Mouse (Mus musculus) forebrain, embryonic 10.5 days (tissue): ENCODE results near the gene Zfp449. TPM values are rescaled to one million over a fixed set of nuclear protein-coding genes. Genes with fewer than 3 reads are reported as not detected.

Experiments used
- DNase-seq: peaks from one replicate; pipeline ENCODE4 v3.0.0-alpha.2; 2017; ENCODE audit warnings: low spot score; ENCODE audit errors: extremely low spot score
- H3K27ac ChIP-seq: fragments of 300-500 bp; sonication (generic); 2 replicates; pipeline ENCODE4 v1.5.1; 2016; ENCODE audit warnings: mild to moderate bottlenecking
- H3K27me3 ChIP-seq: fragments of 300-500 bp; sonication (generic); 2 replicates; pipeline ENCODE4 v1.6.1; 2016; ENCODE audit warnings: mild to moderate bottlenecking; ENCODE audit not compliant: poor library complexity, severe bottlenecking
- H3K36me3 ChIP-seq: fragments of 300-500 bp; sonication (generic); replicated peaks from 2 replicates; pipeline ENCODE4 v1.6.1; 2016; ENCODE audit warnings: mild to moderate bottlenecking, moderate library complexity
- H3K4me1 ChIP-seq: fragments of 300-500 bp; sonication (generic); 2 replicates; pipeline ENCODE4 v1.6.1; 2016
- H3K4me3 ChIP-seq: fragments of 300-500 bp; sonication (generic); 2 replicates; pipeline ENCODE4 v1.5.1; 2016; ENCODE audit warnings: mild to moderate bottlenecking, moderate library complexity
- H3K9me3 ChIP-seq: fragments of 300-500 bp; sonication (generic); 2 replicates; pipeline ENCODE4 v1.6.1; 2016; ENCODE audit warnings: mild to moderate bottlenecking, moderate library complexity
- WGBS: fragments of 180-500 bp; shearing (Covaris S2); methylation state at CpG from one replicate; pipeline ENCODE4 v1.1.7; 2016; 5-methylcytosine and 5-hydroxymethylcytosine counted together
- polyA plus RNA-seq: library from polyadenylated mRNA; unstranded; fragments of >200 nt; fragmentation: Nextera tagmentation; extraction: Ambion mirVana; gene quantifications from 2 replicates; pipeline ENCODE4 v1.2.1, GENCODE M21; 2016

Zfp449 gene
- polyA plus RNA-seq, 1 experiment from 2014 or later, result 5.1 TPM

DNA sequence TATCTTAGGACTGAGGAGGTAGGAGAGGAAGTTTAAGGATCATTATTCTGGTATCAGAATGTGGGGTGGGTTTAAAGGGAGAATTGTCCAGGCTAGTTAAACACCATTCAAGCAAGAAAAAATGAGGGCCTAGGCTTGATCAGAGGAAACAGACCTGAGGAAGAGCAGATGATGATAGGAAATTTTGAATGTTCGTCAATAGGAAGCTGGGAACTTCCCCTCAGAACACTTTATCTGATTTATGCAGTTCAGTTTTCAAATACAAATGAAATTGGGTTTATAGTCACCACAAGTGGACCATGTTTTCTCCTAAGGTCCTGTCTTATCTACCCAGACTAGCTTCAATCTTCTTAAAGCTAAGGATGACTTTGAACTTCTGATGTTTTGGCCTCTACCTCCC, 59.3 kb downstream of the Zfp449 start:
- no peak overlapping the region for H3K27ac ChIP-seq
- H3K27me3 ChIP-seq, result no peaks in the 10 kb centered on the region
- no peak for DNase-seq
- H3K9me3 ChIP-seq, result no peaks in the 10 kb centered on the region
- peaks cover 13% of the 10 kb centered on the region; the same call in 1 of the 2 replicates for H3K4me1 ChIP-seq
- no peak overlapping the region for H3K4me3 ChIP-seq
- H3K36me3 ChIP-seq, result no peaks in the 10 kb centered on the region
- WGBS, result 84% methylated on average over 1 of the region's 1 CpGs

DNA sequence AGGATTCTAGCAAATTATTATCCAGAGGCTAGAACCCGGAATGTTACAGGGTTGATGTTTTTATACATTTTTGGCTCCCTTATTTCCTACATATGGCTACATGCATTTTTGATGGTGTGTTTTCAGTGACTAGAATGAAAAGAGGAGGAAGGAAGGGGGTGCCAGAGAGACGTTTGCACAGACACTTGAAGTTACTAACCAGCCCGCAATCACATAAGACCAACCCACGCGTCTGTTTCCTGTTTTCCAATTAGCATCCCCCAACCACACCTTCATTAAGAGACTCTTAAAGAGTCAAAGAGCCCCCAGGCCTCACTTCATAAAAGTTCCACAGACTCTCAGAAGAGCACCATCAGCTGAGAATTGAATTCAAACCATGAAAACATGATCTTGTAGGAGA, 59.9 kb downstream of the Zfp449 start:
- 63% methylated on average over 5 of the region's 5 CpGs for WGBS
- H3K27me3 ChIP-seq, result no peaks in the 10 kb centered on the region
- H3K4me3 ChIP-seq, result no peak overlapping the region
- H3K9me3 ChIP-seq, result no peaks in the 10 kb centered on the region
- no peaks in the 10 kb centered on the region for H3K36me3 ChIP-seq
- DNase-seq, result no peak
- H3K4me1 ChIP-seq, result peaks cover 13% of the 10 kb centered on the region; the same call in 1 of the 2 replicates
- no peak overlapping the region for H3K27ac ChIP-seq

Other genes with a start within 250 kb of the Zfp449 start
- 0.64 TPM in 1 of 2 replicates, not detected in the other for gene 3830403N18Rik, start 209.8 kb upstream of the Zfp449 start, polyA plus RNA-seq
- not detected in 2 replicates for gene Gm773, start 133.5 kb upstream of the Zfp449 start, polyA plus RNA-seq
- 5.9 and 6.6 TPM in 2 replicates for gene Smim10l2a, start 28.2 kb downstream of the Zfp449 start, polyA plus RNA-seq
- gene Gm2174, start 101.6 kb downstream of the Zfp449 start, polyA plus RNA-seq, result 1.4 and 1.5 TPM in 2 replicates
- gene Ints6l, start 108.5 kb downstream of the Zfp449 start, polyA plus RNA-seq, result 21.2 and 24.1 TPM in 2 replicates
- not detected in 2 replicates for gene Gm10477, start 178.3 kb downstream of the Zfp449 start, polyA plus RNA-seq
- not detected in 2 replicates for gene Gm648, start 203.2 kb downstream of the Zfp449 start, polyA plus RNA-seq